Mouse (Mus musculus) heart, postnatal 4 days (tissue): ENCODE data around the gene Filip1. TPM values are rescaled to one million over a fixed set of nuclear protein-coding genes. Genes with fewer than 3 reads are reported as not detected.

Experiments used
- total RNA-seq, 2 experiments: library from RNA; stranded (reverse); gene quantifications; 2 replicates each; pipeline ENCODE4 v1.2.3; 2021

Filip1 gene
- total RNA-seq, 2 experiments from 2014 or later, result 101 to 114 TPM

Other genes with a start within 250 kb of the Filip1 start
- gene Tmem30a, start 219.3 kb downstream of the Filip1 start, total RNA-seq, result 10 to 100 TPM; 64.5 to 66.7 TPM
- 100 to 1,000 TPM; 101 to 104 TPM for gene Senp6, start 54.1 kb upstream of the Filip1 start, total RNA-seq
- gene Myo6, start 152.2 kb upstream of the Filip1 start, total RNA-seq, result 10 to 100 TPM; 18.8 to 21.3 TPM